17 mouse cellular contexts compared by ENCODE assay signal in the genomic region with DNA sequence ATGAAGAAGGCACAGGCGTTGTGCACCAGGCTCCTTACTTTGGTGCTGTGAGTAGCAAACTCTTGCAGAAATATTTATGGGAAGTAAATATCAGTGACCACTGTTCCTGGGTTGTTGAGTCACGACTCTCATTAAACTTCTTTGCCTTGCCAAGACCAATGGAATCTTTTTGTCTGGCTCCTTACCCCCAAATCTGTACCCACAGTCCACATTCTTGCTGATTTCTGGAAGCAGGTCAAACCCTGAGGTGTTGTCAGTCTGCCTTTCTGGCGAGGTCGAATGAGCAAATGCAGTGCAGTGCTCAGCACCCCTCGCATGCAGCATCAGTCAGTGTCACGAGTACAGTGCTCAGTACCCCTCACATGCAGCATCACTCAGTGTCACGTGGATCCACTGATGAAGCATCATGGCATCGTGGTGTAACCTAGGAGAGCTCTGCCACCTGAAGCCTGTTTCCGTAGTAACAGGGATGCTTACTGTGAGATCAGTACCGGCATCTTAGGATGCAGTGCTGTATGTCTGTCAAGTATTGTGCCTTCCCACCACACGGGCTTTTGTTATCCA.
"Had no signal": no experiment of that assay in that cellular context is flagged by ENCODE, and none has a peak within 500 bp of the region (broad histone marks: within the 10 kb centered on the region; RNA-seq: fewer than 3 reads in every experiment).

No protein-coding gene starts in this region.

- H3K27ac ChIP-seq: kidney, postnatal 0 days; layer of hippocampus, adult 2 months; limb, embryonic 12.5 days; liver, embryonic 13.5 days; lung, embryonic 15.5 days; midbrain, embryonic 10.5 days; neural tube, embryonic 13.5 days; stomach, embryonic 15.5 days had no signal

- DNase-seq: kidney, adult 9 months; kidney, postnatal 36 days; liver; liver, embryonic 13.5 days; liver, postnatal 0 days; lung, postnatal 14 days; right cerebral cortex, postnatal 14 days; thymus, adult 2 months; thymus, postnatal 25 days had no signal

- H3K9ac ChIP-seq: limb, embryonic 12.5 days; liver, embryonic 13.5 days; liver, postnatal 0 days; lung, embryonic 15.5 days; neural tube, embryonic 13.5 days; stomach, embryonic 15.5 days had no signal

- H3K4me2 ChIP-seq: limb, embryonic 12.5 days; liver, embryonic 13.5 days; lung, embryonic 15.5 days; neural tube, embryonic 13.5 days; stomach, embryonic 15.5 days had no signal

- H3K4me1 ChIP-seq: limb, embryonic 12.5 days; liver, embryonic 13.5 days; lung, embryonic 15.5 days; midbrain, embryonic 10.5 days; stomach, embryonic 15.5 days had no signal

- H3K27me3 ChIP-seq: limb, embryonic 12.5 days; liver, embryonic 13.5 days; lung, embryonic 15.5 days; neural tube, embryonic 13.5 days; stomach, embryonic 15.5 days had no signal

- ATAC-seq: intestine, postnatal 0 days; liver, postnatal 0 days had no signal

- H3K4me3 ChIP-seq: layer of hippocampus, adult 2 months; limb, embryonic 12.5 days; liver, embryonic 13.5 days; lung, embryonic 15.5 days; midbrain, embryonic 10.5 days; neural tube, embryonic 13.5 days; stomach, embryonic 15.5 days had no signal

- H3K9me3 ChIP-seq: limb, embryonic 12.5 days; liver, embryonic 13.5 days; lung, embryonic 15.5 days; midbrain, embryonic 10.5 days; neural tube, embryonic 13.5 days; stomach, embryonic 15.5 days had no signal
